Mouse (Mus musculus) neural tube, embryonic 11.5 days (tissue): ENCODE results near the gene Jtb. TPM values are rescaled to one million over a fixed set of nuclear protein-coding genes. Genes with fewer than 3 reads are reported as not detected.

ENCODE experiments used
- microRNA-seq: library from miRNA; unstranded; fragments of <30 nt; microRNA quantifications from one replicate; pipeline ENCODE4, GENCODE M21; 2016
- polyA plus RNA-seq: library from polyadenylated mRNA; unstranded; fragments of >200 nt; fragmentation: Nextera tagmentation; extraction: Ambion mirVana; gene quantifications from 2 replicates; pipeline ENCODE4 v1.2.1, GENCODE M21; 2014

The Jtb gene
- polyA plus RNA-seq, 1 experiment from 2014 or later = 92.3 TPM

Small RNA genes within 50 kb of the gene (microRNA-seq; reads per million reads assigned to microRNA genes)
- not detected for gene Mir7012

Other genes with a start within 250 kb of the Jtb start
- gene Hax1, start 232.8 kb upstream of the Jtb start, polyA plus RNA-seq = 165 and 172 TPM in 2 replicates
- 197 TPM in 2 replicates for gene 4933434E20Rik, start 180.0 kb upstream of the Jtb start, polyA plus RNA-seq
- gene Ubap2l, start 179.0 kb upstream of the Jtb start, polyA plus RNA-seq = 206 and 208 TPM in 2 replicates
- 509 and 535 TPM in 2 replicates for gene Tpm3, start 158.9 kb upstream of the Jtb start, polyA plus RNA-seq
- 0.41 and 0.66 TPM in 2 replicates for gene Nup210l, start 127.5 kb upstream of the Jtb start, polyA plus RNA-seq
- gene Rps27, start 17.9 kb upstream of the Jtb start, polyA plus RNA-seq = 1,223 and 1,277 TPM in 2 replicates
- 10.4 and 12.3 TPM in 2 replicates for gene Rab13, start 17.9 kb upstream of the Jtb start, polyA plus RNA-seq
- gene Creb3l4, start 11.9 kb downstream of the Jtb start, polyA plus RNA-seq = 3.4 and 4.0 TPM in 2 replicates
- 50.6 and 51.4 TPM in 2 replicates for gene Slc39a1, start 16.6 kb downstream of the Jtb start, polyA plus RNA-seq
- 9.8 and 13.9 TPM in 2 replicates for gene Crtc2, start 22.6 kb downstream of the Jtb start, polyA plus RNA-seq
- gene Dennd4b, start 33.6 kb downstream of the Jtb start, polyA plus RNA-seq = 4.7 and 6.2 TPM in 2 replicates
- 9.2 and 11.4 TPM in 2 replicates for gene Gatad2b, start 61.6 kb downstream of the Jtb start, polyA plus RNA-seq
- gene Slc27a3, start 158.3 kb downstream of the Jtb start, polyA plus RNA-seq = 11.6 and 14.1 TPM in 2 replicates
- 36.8 and 45.8 TPM in 2 replicates for gene Ints3, start 202.0 kb downstream of the Jtb start, polyA plus RNA-seq
- 3.1 and 3.5 TPM in 2 replicates for gene Npr1, start 234.3 kb downstream of the Jtb start, polyA plus RNA-seq
- 333 and 341 TPM in 2 replicates for gene Ilf2, start 244.5 kb downstream of the Jtb start, polyA plus RNA-seq